Mouse (Mus musculus) heart, embryonic 14.5 days (tissue): ENCODE measurements around the gene Retn. TPM values are rescaled to one million over a fixed set of nuclear protein-coding genes. Genes with fewer than 3 reads are reported as not detected.

Experiments
- ATAC-seq: fragments of 200-750 bp; cut with Nextera tagmentation; 2 replicates; pipeline ENCODE4 v1.8.0; 2017; ENCODE audit warnings: low read depth, moderate TSS enrichment; ENCODE audit not compliant: insufficient number of reproducible peaks, insufficient read depth, low FRiP score
- H3K27ac ChIP-seq, 2 experiments: fragments of 200-500 bp in 1 of 2; fragments of 300-500 bp in 1 of 2; sonication (generic) in 1 of 2; replicated peaks in 1 of 2; 2 replicates each; pipeline ENCODE4 v1.5.1; 2012 to 2014; ENCODE audit warnings: low read depth in 2 of 2, low read length in 2 of 2, control low read depth in 1 of 2, mild to moderate bottlenecking in 1 of 2, mixed read lengths in 1 of 2; ENCODE audit not compliant: control insufficient read depth in 1 of 2, insufficient read depth in 1 of 2
- H3K27me3 ChIP-seq: fragments of 300-500 bp; sonication (generic); 2 replicates; pipeline ENCODE4 v1.6.1; 2014; ENCODE audit warnings: mild to moderate bottlenecking, low read length, control low read depth; ENCODE audit not compliant: control insufficient read depth, insufficient read depth
- H3K36me3 ChIP-seq: fragments of 300-500 bp; sonication (generic); 2 replicates; pipeline ENCODE4 v1.6.1; 2014; ENCODE audit warnings: mild to moderate bottlenecking, control low read depth, low read length, mixed read lengths; ENCODE audit not compliant: control insufficient read depth, insufficient read depth
- H3K4me1 ChIP-seq, 2 experiments: fragments of 200-500 bp in 1 of 2; fragments of 300-500 bp in 1 of 2; sonication (generic) in 1 of 2; 2 replicates each; pipeline ENCODE4 v1.6.1; 2012 to 2014; ENCODE audit warnings: low read length in 2 of 2, control low read depth in 1 of 2, mixed read lengths in 1 of 2; ENCODE audit not compliant: control insufficient read depth in 2 of 2, insufficient read depth in 2 of 2
- H3K4me2 ChIP-seq: fragments of 300-500 bp; sonication (generic); 2 replicates; pipeline ENCODE4 v1.6.1; 2014; ENCODE audit warnings: mild to moderate bottlenecking, low read length
- H3K4me3 ChIP-seq, 2 experiments: fragments of 200-500 bp in 1 of 2; fragments of 300-500 bp in 1 of 2; sonication (generic) in 1 of 2; 2 replicates each; pipeline ENCODE4 v1.5.1; 2012 to 2014; ENCODE audit warnings: low read length in 2 of 2, mild to moderate bottlenecking in 2 of 2, control low read depth in 1 of 2, low read depth in 1 of 2, moderate library complexity in 1 of 2; ENCODE audit not compliant: control insufficient read depth in 1 of 2, insufficient read depth in 1 of 2
- H3K9ac ChIP-seq: fragments of 300-500 bp; sonication (generic); 2 replicates; pipeline ENCODE4 v1.6.1; 2014; ENCODE audit warnings: mild to moderate bottlenecking, low read length
- H3K9me3 ChIP-seq: fragments of 300-500 bp; sonication (generic); 2 replicates; pipeline ENCODE4 v1.6.1; 2016; ENCODE audit warnings: low read length, control low read depth; ENCODE audit not compliant: control insufficient read depth
- WGBS: fragments of 180-500 bp; shearing (Covaris S2); extraction: QIAGEN DNeasy Blood & Tissue Kit; methylation state at CpG from one replicate; pipeline ENCODE4 v1.1.7; 2014; 5-methylcytosine and 5-hydroxymethylcytosine counted together
- polyA plus RNA-seq: library from polyadenylated mRNA; unstranded; fragments of >200 nt; fragmentation: Nextera tagmentation; extraction: Ambion mirVana; gene quantifications from 2 replicates; pipeline ENCODE4 v1.2.1, GENCODE M21; 2014

Retn gene
- polyA plus RNA-seq, 1 experiment from 2014 or later: not detected

DNA sequence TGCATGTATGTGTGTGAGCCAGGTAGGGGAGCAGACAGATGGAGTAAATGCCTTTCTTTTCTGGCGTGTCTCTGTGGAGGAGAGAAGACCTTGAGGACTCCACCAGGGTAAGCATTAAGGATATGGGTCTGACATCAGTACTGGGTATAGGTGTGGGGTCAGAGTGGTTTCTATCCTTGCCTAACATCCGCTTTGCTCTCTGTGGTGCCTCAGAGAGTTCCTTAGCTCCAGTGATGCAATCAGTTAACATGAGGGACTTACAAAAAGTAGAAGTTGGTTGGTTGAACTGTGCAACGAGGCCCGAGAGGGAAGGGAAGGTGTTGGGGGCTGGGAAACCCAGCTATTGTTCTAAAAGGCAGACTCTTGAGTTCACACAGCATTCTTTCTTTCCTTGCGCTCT, 8.8 kb downstream of the Retn start:
- no peaks in the 10 kb centered on the region for H3K27me3 ChIP-seq
- no peak overlapping the region for H3K4me3 ChIP-seq
- H3K9ac ChIP-seq: no peak overlapping the region
- 64% methylated on average over 5 of the region's 5 CpGs for WGBS
- no peak overlapping the region for H3K4me2 ChIP-seq
- H3K36me3 ChIP-seq: no peaks in the 10 kb centered on the region
- H3K4me1 ChIP-seq: no peaks in the 10 kb centered on the region
- no peaks in the 10 kb centered on the region for H3K9me3 ChIP-seq
- H3K27ac ChIP-seq: no peak overlapping the region
- no peak for ATAC-seq

DNA sequence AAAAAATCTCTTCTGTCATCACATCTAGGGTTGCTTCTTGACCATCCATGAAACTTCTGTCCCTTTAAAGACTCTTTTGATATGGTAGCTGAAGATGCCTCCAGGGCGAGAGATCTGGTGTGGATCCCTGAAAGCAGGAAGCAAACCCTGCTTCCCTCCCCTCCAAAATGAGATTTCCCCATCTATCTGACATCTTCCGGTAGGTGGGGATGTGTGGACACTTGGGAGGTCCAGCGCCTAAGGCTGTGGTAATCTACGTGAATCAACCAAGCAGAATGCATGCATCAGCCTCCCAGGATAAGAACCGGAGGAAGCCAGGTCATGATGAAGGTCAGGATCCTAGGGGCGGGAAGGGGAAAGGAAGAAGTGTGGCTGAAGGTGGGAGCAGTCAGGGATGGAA, 9.9 kb downstream of the Retn start, which contains the start of gene Mcemp1:
TSS of gene Mcemp1 (plus strand) at position 248 of the 400 bp plus-strand sequence.
- H3K4me3 ChIP-seq: no peak within 1 kb of the TSS
- 60% methylated on average over 6 of the region's 6 CpGs for WGBS
- no peaks in the 10 kb centered on the region for H3K36me3 ChIP-seq

DNA sequence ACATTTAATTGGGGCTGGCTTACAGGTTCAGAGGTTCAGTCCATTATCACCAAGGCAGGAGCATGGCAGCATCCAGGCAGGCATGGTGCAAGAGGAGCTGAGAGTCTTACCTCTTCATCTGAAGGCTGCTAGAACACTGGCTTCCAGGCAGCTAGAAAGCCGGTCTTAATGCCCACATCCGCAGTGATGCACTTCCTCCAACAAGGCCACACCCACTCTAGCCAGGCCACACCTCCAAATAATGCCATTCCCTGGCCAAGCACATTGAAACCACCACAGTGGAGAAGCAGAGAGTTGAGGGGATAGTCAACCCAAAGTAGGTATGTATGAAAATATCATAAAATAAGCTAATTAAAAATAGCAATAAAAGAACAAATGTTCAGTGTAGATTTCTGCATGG, 14.8 kb downstream of the Retn start:
- ATAC-seq: no peak
- Histone ChIP-seq H3K9me3 (no peaks in the 10 kb centered on the region), H3K36me3 (no peaks in the 10 kb centered on the region), H3K4me1 (peaks cover 0 to 4% of the 10 kb centered on the region in 2 experiments; a peak in 1 of 4 replicates), H3K27me3 (no peaks in the 10 kb centered on the region), H3K9ac (no peak overlapping the region), H3K4me3 (no peak overlapping the region), H3K4me2 (no peak overlapping the region), H3K27ac (no peak overlapping the region)
- 72% methylated on average over 2 of the region's 2 CpGs for WGBS

More for the DNA sequence above, 9.9 kb downstream of the Retn start, which contains the start of gene Mcemp1:
- no peaks in the 10 kb centered on the region for H3K4me1 ChIP-seq
- no peaks in the 10 kb centered on the region for H3K27me3 ChIP-seq
- ATAC-seq: no peak
- H3K4me2 ChIP-seq: no peak within 1 kb of the TSS
- H3K27ac ChIP-seq: no peak within 1 kb of the TSS
- no peaks in the 10 kb centered on the region for H3K9me3 ChIP-seq
- H3K9ac ChIP-seq: no peak within 1 kb of the TSS

DNA sequence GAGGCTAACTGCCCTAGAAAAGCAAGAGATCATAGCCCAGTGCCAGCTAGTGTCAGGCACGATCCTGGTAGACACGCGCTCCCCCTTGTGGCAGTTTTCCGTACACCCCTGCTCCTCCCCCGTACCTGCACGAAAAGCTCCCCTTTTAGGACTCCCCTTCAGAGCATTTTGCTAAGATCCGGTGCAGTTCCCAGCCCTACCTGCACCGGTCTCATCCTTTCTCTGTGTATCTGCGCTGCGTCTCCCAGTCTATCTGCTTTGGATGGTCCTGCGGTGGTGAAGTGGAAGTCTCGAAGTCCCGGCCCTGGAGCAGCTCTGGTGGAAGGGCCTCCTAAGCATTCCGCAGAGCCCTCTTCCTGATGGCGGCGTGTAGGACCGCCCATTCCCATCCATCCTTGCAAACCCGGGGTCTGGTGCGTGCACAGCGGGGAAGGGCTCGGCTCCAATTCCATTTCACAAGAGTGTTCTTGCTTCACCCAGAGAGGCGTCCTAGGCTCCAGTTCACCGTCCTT, 16.5 kb downstream of the Retn start, which contains the start of gene Fcor:
TSS of gene Fcor (minus strand) at position 383 of the 512 bp plus-strand sequence.
- Histone ChIP-seq H3K4me2 (peak within 1 kb of the TSS; percentile 87), H3K9me3 (no peaks in the 10 kb centered on the region), H3K27ac (peak within 1 kb of the TSS; percentile 36 to 41; a peak in 3 of 4 replicates), H3K36me3 (no peaks in the 10 kb centered on the region), H3K9ac (peak within 1 kb of the TSS; percentile 75), H3K4me1 (peaks cover 0 to 4% of the 10 kb centered on the region in 2 experiments; a peak in 2 of 4 replicates), H3K4me3 (peak within 1 kb of the TSS; percentile 54 to 78), H3K27me3 (no peaks in the 10 kb centered on the region)
- under 1% methylated on average over 23 of the region's 23 CpGs for WGBS
- peak; percentile 66 for ATAC-seq

DNA sequence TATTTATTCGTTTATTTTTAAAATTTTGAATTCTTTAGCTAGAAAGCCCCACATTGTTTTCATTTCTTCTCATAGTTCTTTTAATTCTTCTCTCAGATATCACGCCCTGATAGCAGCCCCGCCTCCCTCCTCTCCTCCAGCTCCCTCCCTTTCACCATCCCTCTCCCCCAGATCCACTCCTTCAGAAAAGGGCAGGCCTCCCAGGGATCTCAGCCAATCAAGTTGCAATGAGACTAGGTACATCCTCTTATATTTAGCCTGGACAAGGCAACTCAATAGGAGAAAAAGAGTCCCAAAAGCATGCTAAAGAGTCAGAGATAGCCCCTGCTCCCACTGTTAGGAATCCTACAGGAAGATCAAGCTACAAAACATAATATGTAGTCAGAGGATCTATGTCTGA, 19.1 kb downstream of the Retn start:
- no peak for ATAC-seq
- H3K4me2 ChIP-seq: no peak overlapping the region
- no peak overlapping the region for H3K4me3 ChIP-seq
- 39% methylated on average over 3 of the region's 3 CpGs for WGBS
- no peak overlapping the region for H3K27ac ChIP-seq
- peaks cover 12% of the 10 kb centered on the region for H3K36me3 ChIP-seq
- no peaks in the 10 kb centered on the region for H3K27me3 ChIP-seq
- no peaks in the 10 kb centered on the region for H3K9me3 ChIP-seq
- no peak overlapping the region for H3K9ac ChIP-seq
- peaks cover 2 to 15% of the 10 kb centered on the region in 2 experiments; a peak in 3 of 4 replicates for H3K4me1 ChIP-seq

GRCm38 (mm10) chr8:3676131-3676992, 20.8 kb downstream of the Retn start, which contains the start of gene Trappc5:
Gene Trappc5 (plus strand): TSS chr8:3676299.
- H3K27me3 ChIP-seq: no peaks in the 10 kb centered on the region
- peak; percentile 85 for ATAC-seq
- 1% methylated on average over 61 of the region's 61 CpGs for WGBS

GRCm38 (mm10) chr8:3676993-3677579, 21.5 kb downstream of the Retn start:
- peaks cover 33% of the 10 kb centered on the region for H3K36me3 ChIP-seq

More at GRCm38 (mm10) chr8:3676131-3676992, 20.8 kb downstream of the Retn start, which contains the start of gene Trappc5:
- Histone ChIP-seq H3K9ac (peak within 1 kb of the TSS; percentile 97), H3K9me3 (no peaks in the 10 kb centered on the region), H3K4me2 (peak within 1 kb of the TSS; percentile 84), H3K27ac (peak within 1 kb of the TSS; percentile 86 to 94), H3K4me1 (peaks cover 2 to 15% of the 10 kb centered on the region in 2 experiments; a peak in 3 of 4 replicates), H3K36me3 (peaks cover 28% of the 10 kb centered on the region), H3K4me3 (peak within 1 kb of the TSS; percentile 91 to 98)

More at GRCm38 (mm10) chr8:3676993-3677579, 21.5 kb downstream of the Retn start:
- H3K4me1 ChIP-seq: peaks cover 2 to 15% of the 10 kb centered on the region in 2 experiments; a peak in 3 of 4 replicates
- H3K4me2 ChIP-seq: peak overlapping the region; percentile 84
- 4% methylated on average over 15 of the region's 15 CpGs for whole genome bisulfite sequencing
- no peaks in the 10 kb centered on the region for H3K9me3 ChIP-seq
- peak overlapping the region; percentile 97 for H3K9ac ChIP-seq
- H3K4me3 ChIP-seq: peak overlapping the region; percentile 91 to 98
- H3K27ac ChIP-seq: peak overlapping the region; percentile 86 to 94
- no peaks in the 10 kb centered on the region for H3K27me3 ChIP-seq
- no peak for ATAC-seq
